Mouse (Mus musculus): ENCODE measurements at regions not wholly inside any gene's neighbourhood (a gene's known extent, or its start where the extent isn't known, plus 50 kb on each side); places are given as distances from the start of the nearest gene placed in this dataset.

DNA sequence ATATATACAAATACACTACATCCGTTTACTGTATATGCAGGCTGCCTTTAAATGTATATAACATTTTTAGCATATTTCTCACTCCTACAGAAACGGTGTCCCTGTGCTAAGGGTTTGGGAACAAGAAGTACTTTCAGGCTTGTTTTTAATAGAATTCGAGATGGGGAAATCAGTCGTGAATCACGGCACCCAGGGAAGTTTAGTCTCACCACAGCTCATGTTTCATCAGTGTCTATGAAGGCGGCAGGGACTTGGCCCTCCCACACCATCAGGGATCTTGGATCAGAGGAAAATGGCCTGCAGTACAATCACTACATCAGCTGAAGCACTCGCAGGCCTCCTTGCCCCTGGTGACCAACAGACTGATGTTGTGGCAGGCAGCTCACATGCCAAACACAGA is 118.7 kb upstream of the Nsun2 start:
- TF ChIP-seq POLR2A (IDR thresholded peaks at IDR 0.05; ENCODE audit: borderline replicate concordance, extremely low read depth, low read depth, low read length), result no peak
- TF ChIP-seq CTCF (IDR thresholded peaks at IDR 0.05; ENCODE audit: insufficient read depth, low read length), result no peak

Data from lung, adult 2 months (tissue).